Mouse (Mus musculus) limb, embryonic 10.5 days (tissue): ENCODE results near the gene Gdf5. TPM values are rescaled to one million over a fixed set of nuclear protein-coding genes. Genes with fewer than 3 reads are reported as not detected.
A peak's percentile ranks its signal among the peaks of the same experiment; 100 is the strongest.

ENCODE experiments used
- DNase-seq: peaks from one replicate; pipeline ENCODE4 v3.0.0-alpha.2; 2017; ENCODE audit warnings: low spot score
- H3K27ac ChIP-seq: fragments of 300-500 bp; sonication (generic); 2 replicates; pipeline ENCODE4 v1.5.1; 2016; ENCODE audit warnings: mild to moderate bottlenecking
- H3K27me3 ChIP-seq: fragments of 300-500 bp; sonication (generic); 2 replicates; pipeline ENCODE4 v1.6.1; 2016; ENCODE audit warnings: low read depth, mild to moderate bottlenecking; ENCODE audit not compliant: poor library complexity, severe bottlenecking
- H3K36me3 ChIP-seq: fragments of 300-500 bp; sonication (generic); 2 replicates; pipeline ENCODE4 v1.6.1; 2016; ENCODE audit warnings: mild to moderate bottlenecking, moderate library complexity
- H3K4me1 ChIP-seq: fragments of 300-500 bp; sonication (generic); 2 replicates; pipeline ENCODE4 v1.6.1; 2016
- H3K4me3 ChIP-seq: fragments of 300-500 bp; sonication (generic); 2 replicates; pipeline ENCODE4 v1.5.1; 2016; ENCODE audit warnings: mild to moderate bottlenecking, moderate library complexity
- H3K9me3 ChIP-seq: fragments of 300-500 bp; sonication (generic); replicated peaks from 2 replicates; pipeline ENCODE4 v1.6.1; 2016; ENCODE audit warnings: mild to moderate bottlenecking
- WGBS: fragments of 180-500 bp; shearing (Covaris S2); methylation state at CpG from one replicate; pipeline ENCODE4 v1.1.7; 2016; 5-methylcytosine and 5-hydroxymethylcytosine counted together
- polyA plus RNA-seq: library from polyadenylated mRNA; unstranded; fragments of >200 nt; fragmentation: Nextera tagmentation; extraction: Ambion mirVana; gene quantifications from 2 replicates; pipeline ENCODE4 v1.2.1, GENCODE M21; 2016

The Gdf5 gene
- 1.4 and 8.1 TPM in 2 replicates for polyA plus RNA-seq

DNA sequence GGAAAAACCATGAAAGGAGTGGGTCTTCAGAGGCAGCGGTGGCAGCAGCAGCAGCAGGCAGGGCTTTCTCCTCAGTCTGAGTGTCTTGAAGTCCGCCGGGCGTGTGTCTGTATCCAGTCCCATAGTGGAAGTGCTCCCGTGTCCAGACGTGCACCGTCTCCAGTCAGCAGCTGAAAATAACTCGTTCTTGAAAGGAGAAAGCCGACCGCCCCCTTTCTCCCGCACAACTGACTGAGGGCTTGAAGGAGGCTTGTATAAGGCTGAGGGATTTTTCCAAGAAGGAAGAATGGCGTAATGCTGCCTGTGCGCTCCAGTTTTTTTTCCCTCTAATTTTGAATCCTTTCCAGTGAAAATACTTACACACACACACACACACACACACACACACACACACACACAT is at the start of gene Gdf5:
TSS of gene Gdf5 (minus strand) at position 244 of the 400 bp plus-strand sequence.
- 62% methylated on average over 13 of the region's 13 CpGs for WGBS
- no peaks in the 10 kb centered on the region for H3K9me3 ChIP-seq
- peak; percentile 46 for DNase-seq
- H3K36me3 ChIP-seq = peaks cover 4% of the 10 kb centered on the region; the same call in 1 of the 2 replicates
- 0 out of 2 replicates have a peak, but pooled peaks cover 13% of the 10 kb centered on the region for H3K27me3 ChIP-seq
- peak within 1 kb of the TSS; percentile 83 for H3K27ac ChIP-seq
- H3K4me3 ChIP-seq = peak within 1 kb of the TSS; percentile 40
- H3K4me1 ChIP-seq = peaks cover 78% of the 10 kb centered on the region

DNA sequence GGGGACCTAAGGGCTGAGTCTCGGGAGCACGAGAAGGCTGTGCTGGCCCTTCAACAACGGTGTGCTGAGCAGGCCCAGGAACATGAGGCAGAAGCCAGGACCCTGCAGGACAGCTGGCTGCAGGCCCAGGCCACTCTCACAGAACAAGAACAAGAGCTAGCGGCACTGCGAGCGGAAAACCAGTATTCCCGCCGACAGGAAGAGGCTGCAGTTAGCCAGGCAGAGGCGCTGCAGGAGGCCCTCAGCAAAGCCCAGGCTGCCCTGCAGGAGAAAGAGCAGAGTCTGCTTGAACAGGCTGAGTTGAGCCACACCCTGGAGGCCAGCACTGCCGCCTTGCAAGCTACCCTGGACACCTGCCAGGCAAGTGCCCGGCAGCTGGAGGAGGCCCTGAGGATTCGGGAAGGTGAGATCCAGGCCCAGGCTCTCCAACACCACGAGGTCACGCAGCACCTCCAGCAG is 46.7 kb upstream of the Gdf5 start:
- Histone ChIP-seq H3K4me1 (no peaks in the 10 kb centered on the region), H3K4me3 (no peak overlapping the region), H3K36me3 (peaks cover 100% of the 10 kb centered on the region), H3K27me3 (no peaks in the 10 kb centered on the region), H3K9me3 (no peaks in the 10 kb centered on the region), H3K27ac (no peak overlapping the region)
- no peak for DNase-seq
- WGBS = 91% methylated on average over 14 of the region's 14 CpGs

GRCm38 (mm10) chr2:155991151-155991550 is 46.0 kb upstream of the Gdf5 start:
- Histone ChIP-seq H3K4me3 (no peak overlapping the region), H3K4me1 (no peaks in the 10 kb centered on the region), H3K27ac (no peak overlapping the region), H3K27me3 (no peaks in the 10 kb centered on the region), H3K9me3 (no peaks in the 10 kb centered on the region), H3K36me3 (peaks cover 100% of the 10 kb centered on the region)
- WGBS = 96% methylated on average over 10 of the region's 10 CpGs
- DNase-seq = no peak

DNA sequence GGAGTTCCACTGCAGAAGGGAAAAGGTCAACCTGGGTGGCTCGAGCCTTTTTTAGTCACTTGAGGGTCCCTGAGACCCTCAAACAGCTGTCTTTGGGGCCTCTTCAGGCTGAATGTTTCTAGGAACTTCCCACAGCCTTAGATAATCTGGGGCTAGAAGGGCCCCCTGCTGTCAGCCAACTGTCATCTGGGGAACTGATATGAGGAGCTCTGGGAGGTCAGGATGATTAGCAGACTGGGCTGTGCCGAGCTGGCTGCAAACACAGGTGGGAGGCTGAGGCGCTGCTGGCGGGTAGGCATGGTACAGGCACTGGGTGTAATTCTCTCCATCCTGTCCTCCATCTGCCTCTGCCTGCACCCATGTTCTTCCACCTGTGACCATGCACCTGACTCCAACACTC is 43.9 kb upstream of the Gdf5 start:
- H3K27me3 ChIP-seq = no peaks in the 10 kb centered on the region
- no peak for DNase-seq
- no peak overlapping the region for H3K27ac ChIP-seq
- no peak overlapping the region for H3K4me3 ChIP-seq
- peaks cover 100% of the 10 kb centered on the region for H3K36me3 ChIP-seq
- 81% methylated on average over 4 of the region's 4 CpGs for WGBS
- no peaks in the 10 kb centered on the region for H3K9me3 ChIP-seq
- H3K4me1 ChIP-seq = peaks cover 2% of the 10 kb centered on the region; the same call in 1 of the 2 replicates

DNA sequence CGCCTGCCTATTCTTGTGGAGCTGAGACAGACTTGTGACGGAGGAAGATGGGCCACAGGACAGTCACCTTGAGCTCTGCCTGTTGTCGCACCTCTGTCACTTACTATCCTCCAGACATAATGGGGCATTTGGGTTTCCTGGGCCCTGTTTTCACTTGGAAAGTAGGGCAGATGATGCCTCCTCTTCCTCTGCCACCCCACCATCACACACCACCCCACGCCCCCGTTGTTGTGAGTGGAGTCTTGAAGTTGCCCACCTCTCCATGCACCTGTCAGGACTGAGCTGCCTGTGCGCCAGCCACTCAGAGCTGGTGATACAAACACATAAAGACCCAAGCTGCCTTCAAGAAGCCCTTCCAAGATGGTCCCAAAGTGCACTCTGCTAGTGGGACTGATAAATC is 42.0 kb upstream of the Gdf5 start:
- DNase-seq = no peak
- 94% methylated on average over 6 of the region's 6 CpGs for WGBS
- H3K27me3 ChIP-seq = no peaks in the 10 kb centered on the region
- H3K27ac ChIP-seq = no peak overlapping the region
- no peak overlapping the region for H3K4me3 ChIP-seq
- peaks cover 2% of the 10 kb centered on the region; the same call in 1 of the 2 replicates for H3K4me1 ChIP-seq
- H3K36me3 ChIP-seq = peaks cover 100% of the 10 kb centered on the region
- no peaks in the 10 kb centered on the region for H3K9me3 ChIP-seq

DNA sequence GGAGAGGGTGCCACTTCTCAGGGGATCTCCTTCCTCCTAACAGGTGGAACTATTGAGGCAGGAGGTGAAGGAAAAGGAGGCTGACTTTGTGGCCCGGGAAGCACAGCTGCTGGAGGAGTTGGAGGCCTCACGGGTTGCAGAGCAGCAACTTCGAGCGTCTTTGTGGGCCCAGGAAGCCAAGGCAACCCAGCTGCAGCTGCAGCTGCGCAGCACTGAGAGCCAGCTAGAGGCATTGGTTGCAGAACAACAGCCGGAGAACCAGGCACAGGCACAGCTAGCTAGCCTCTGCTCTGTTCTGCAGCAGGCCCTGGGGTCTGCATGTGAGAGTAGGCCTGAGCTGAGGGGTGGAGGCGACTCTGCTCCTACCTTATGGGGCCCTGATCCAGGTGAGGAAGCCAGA is 40.6 kb upstream of the Gdf5 start:
- H3K4me1 ChIP-seq = peaks cover 2% of the 10 kb centered on the region; the same call in 1 of the 2 replicates
- no peaks in the 10 kb centered on the region for H3K9me3 ChIP-seq
- peaks cover 100% of the 10 kb centered on the region for H3K36me3 ChIP-seq
- DNase-seq = no peak
- H3K27me3 ChIP-seq = no peaks in the 10 kb centered on the region
- 95% methylated on average over 7 of the region's 7 CpGs for WGBS
- no peak overlapping the region for H3K27ac ChIP-seq
- no peak overlapping the region for H3K4me3 ChIP-seq

- peaks cover 99% of the 10 kb centered on the region for H3K36me3 ChIP-seq
- whole genome bisulfite sequencing = 85% methylated on average over 5 of the region's 5 CpGs
- H3K9me3 ChIP-seq = no peaks in the 10 kb centered on the region
- no peaks in the 10 kb centered on the region for H3K4me1 ChIP-seq
- H3K4me3 ChIP-seq = no peak overlapping the region
- no peaks in the 10 kb centered on the region for H3K27me3 ChIP-seq
- H3K27ac ChIP-seq = no peak overlapping the region
- DNase-seq = no peak
Measured at GRCm38 (mm10) chr2:155979328-155979991, 34.3 kb upstream of the Gdf5 start.

- Histone ChIP-seq H3K4me1 (no peaks in the 10 kb centered on the region), H3K27ac (no peak overlapping the region), H3K36me3 (peaks cover 95% of the 10 kb centered on the region), H3K27me3 (no peaks in the 10 kb centered on the region), H3K4me3 (no peak overlapping the region), H3K9me3 (no peaks in the 10 kb centered on the region)
- DNase-seq = no peak
- WGBS = 83% methylated on average over 14 of the region's 14 CpGs
Measured at GRCm38 (mm10) chr2:155974087-155974731, 29.0 kb upstream of the Gdf5 start.

GRCm38 (mm10) chr2:155973348-155973747 is 28.2 kb upstream of the Gdf5 start:
- Histone ChIP-seq H3K27ac (no peak overlapping the region), H3K9me3 (no peaks in the 10 kb centered on the region), H3K36me3 (peaks cover 95% of the 10 kb centered on the region), H3K4me3 (no peak overlapping the region), H3K27me3 (no peaks in the 10 kb centered on the region), H3K4me1 (no peaks in the 10 kb centered on the region)
- no peak for DNase-seq
- WGBS = 93% methylated on average over 6 of the region's 6 CpGs

- peaks cover 86% of the 10 kb centered on the region for H3K36me3 ChIP-seq
Measured at GRCm38 (mm10) chr2:155962991-155963390, 17.8 kb upstream of the Gdf5 start.

GRCm38 (mm10) chr2:155961862-155962261 is 16.7 kb upstream of the Gdf5 start:
- H3K4me1 ChIP-seq = peaks cover 10% of the 10 kb centered on the region; the same call in 1 of the 2 replicates
- 90% methylated on average over 10 of the region's 10 CpGs for WGBS

More at GRCm38 (mm10) chr2:155962991-155963390, 17.8 kb upstream of the Gdf5 start:
- 72% methylated on average over 1 of the region's 1 CpGs for WGBS
- Histone ChIP-seq H3K4me3 (no peak overlapping the region), H3K27ac (no peak overlapping the region), H3K9me3 (no peaks in the 10 kb centered on the region), H3K27me3 (no peaks in the 10 kb centered on the region), H3K4me1 (no peaks in the 10 kb centered on the region)
- peak; percentile 26 for DNase-seq

DNA sequence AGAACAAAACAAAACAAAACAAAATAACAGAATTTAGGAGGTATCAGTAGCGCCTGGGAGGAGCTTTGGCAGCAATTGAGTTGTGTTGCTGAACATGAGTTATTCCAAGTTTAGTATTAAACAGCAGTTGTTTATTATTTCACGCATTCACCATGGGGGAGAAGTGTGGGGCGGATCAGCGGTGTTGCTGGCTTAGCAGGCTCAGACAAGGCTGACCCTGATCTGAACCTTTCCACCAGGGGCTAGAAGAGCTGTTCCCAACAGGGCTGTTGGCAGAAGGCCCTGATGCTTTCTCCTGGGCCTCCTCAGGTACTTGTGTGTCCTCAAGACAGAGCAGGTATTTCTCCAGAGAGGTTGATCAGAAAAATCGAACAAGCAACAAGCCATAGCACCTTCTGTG is 14.8 kb upstream of the Gdf5 start:
- peaks cover 56% of the 10 kb centered on the region for H3K36me3 ChIP-seq

More at GRCm38 (mm10) chr2:155961862-155962261, 16.7 kb upstream of the Gdf5 start:
- no peak overlapping the region for H3K4me3 ChIP-seq
- H3K36me3 ChIP-seq = peaks cover 74% of the 10 kb centered on the region
- H3K9me3 ChIP-seq = no peaks in the 10 kb centered on the region
- no peak for DNase-seq
- no peaks in the 10 kb centered on the region for H3K27me3 ChIP-seq
- H3K27ac ChIP-seq = no peak overlapping the region

More for the DNA sequence above, 14.8 kb upstream of the Gdf5 start:
- 94% methylated on average over 5 of the region's 5 CpGs for WGBS
- DNase-seq = no peak
- Histone ChIP-seq H3K27me3 (no peaks in the 10 kb centered on the region), H3K27ac (no peak overlapping the region), H3K9me3 (no peaks in the 10 kb centered on the region), H3K4me1 (peaks cover 10% of the 10 kb centered on the region; the same call in 1 of the 2 replicates), H3K4me3 (no peak overlapping the region)
